Mouse (Mus musculus) ES-E14 (cell line): ENCODE measurements at regions not wholly inside any gene's neighbourhood (a gene's known extent, or its start where the extent isn't known, plus 50 kb on each side); places are given as distances from the start of the nearest gene placed in this dataset.

Experiments
- CHD2 ChIP-seq: IDR thresholded peaks from 2 replicates; pipeline ENCODE4 v1.6.1; 2014; ENCODE audit warnings: mild to moderate bottlenecking, low read depth, low read length, inconsistent platforms
- MAFK ChIP-seq: IDR thresholded peaks from 2 replicates; pipeline ENCODE4 v1.6.1; 2014; ENCODE audit warnings: mild to moderate bottlenecking, low read depth, low read length, inconsistent platforms; ENCODE audit not compliant: insufficient read depth
- ZC3H11A ChIP-seq: IDR thresholded peaks from 2 replicates; pipeline ENCODE4 v1.6.1; 2012; ENCODE audit warnings: low read depth, mild to moderate bottlenecking, inconsistent platforms, low read length, borderline replicate concordance
- ZNF384 ChIP-seq: IDR thresholded peaks from 2 replicates; pipeline ENCODE4 v1.6.1; 2012; ENCODE audit warnings: low read depth, low read length, inconsistent platforms

DNA sequence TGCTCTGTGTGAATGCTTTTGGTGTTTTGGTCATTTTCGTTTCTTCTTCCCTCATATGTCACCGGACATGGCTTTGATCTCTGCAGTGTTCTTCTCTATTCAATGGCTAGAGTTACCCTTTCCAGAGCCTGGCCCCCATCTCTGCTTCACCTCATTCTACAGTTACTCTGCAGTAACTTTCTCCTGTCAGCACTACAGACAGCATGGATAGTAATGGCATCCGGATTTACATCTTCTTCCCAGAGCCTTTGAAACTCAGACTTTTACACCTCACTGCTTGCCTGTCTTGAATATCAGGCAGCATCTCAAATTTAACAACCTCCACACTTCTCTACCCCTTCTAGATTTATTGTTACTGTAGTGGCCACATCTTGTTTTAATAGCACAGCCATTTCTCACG is 96.7 kb downstream of the Slc35b3 start:
- TF ChIP-seq ZC3H11A (no peak), CHD2 (no peak), MAFK (no peak), ZNF384 (no peak)
